Mouse (Mus musculus) mesoderm, embryonic 11.5 days (tissue): Measurements from ENCODE around the gene Otor.

Experiments used
- DNase-seq: peaks from one replicate; pipeline ENCODE4 v3.0.0-alpha.2; 2012; ENCODE audit warnings: low read depth, low spot score

The Otor gene

GRCm38 (mm10) chr2:143078198-143078851 is at the start of gene Otor:
Gene Otor (plus strand): TSS chr2:143078473.
- no peak for DNase-seq

- DNase-seq = no peak
Measured at GRCm38 (mm10) chr2:143031283-143031682, 47.0 kb upstream of the Otor start.

DNA sequence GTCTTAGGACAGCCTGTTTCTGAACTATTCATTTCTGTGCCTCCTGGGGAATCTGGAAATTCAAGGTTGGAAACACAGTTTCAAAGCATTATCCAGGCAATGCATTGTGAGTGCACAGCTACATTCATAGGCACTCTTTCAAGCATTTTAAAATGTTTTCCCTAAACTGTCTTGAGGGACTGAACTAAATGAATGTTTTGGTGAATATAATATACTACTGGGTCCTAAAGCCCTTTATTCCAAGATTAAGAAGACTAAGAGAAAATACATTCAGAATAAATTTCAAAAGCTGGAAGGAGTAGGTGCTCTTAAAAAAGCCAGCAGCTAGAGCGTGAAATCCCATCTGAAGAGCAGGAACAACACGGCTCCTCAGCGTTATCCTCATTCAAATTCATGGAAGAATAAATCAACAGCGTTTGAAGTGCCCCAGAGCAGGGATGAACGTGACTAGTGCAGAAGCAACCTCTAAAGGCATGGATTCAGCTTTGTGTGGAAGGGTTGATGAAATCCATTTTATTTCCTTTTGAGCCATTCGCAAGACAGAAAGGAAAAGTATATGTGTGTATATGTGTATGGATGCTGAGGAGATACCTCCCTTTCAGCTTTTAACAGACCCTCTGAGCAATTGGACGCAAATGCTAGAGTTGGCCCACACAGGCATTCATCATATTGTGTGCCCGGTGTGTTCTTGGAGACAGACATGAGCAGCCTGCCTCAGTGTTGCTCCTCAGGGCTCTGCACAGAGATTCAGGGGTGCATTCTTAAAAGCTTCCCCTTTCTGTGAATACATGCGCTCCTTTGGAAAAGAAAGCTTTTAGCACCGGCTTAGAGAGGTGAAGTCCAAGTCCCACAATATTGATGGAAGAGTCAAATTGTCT is 45.7 kb upstream of the Otor start:
- DNase-seq = peak; percentile 30

- DNase-seq = no peak
Measured at GRCm38 (mm10) chr2:143034350-143035085, 43.8 kb upstream of the Otor start.

DNA sequence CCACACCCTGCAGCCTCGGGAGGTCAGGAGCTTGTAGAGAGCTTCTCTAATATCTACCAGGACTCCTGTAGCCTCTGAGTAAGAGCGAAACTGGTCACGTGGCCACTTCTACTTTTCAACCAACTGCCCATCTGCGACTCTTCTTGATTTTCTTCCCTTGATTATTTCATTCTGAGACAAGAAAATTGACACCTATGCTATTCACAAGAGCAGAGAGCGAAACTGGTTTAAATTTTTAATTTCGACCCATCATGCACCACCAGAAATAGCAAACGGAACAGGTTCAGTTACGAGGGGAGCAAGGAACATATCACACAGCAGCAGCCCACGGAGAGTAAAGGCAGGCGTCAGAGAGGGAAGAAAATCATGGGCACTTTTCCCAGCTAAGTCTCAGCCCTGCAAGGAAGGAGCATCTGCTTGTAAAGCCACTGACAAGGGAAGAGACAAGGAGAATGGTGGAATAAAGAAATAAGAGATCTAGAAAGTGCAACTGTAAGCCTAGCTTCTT is 43.1 kb upstream of the Otor start:
- DNase-seq = no peak

GRCm38 (mm10) chr2:143041596-143041995 is 36.7 kb upstream of the Otor start:
- DNase-seq = no peak

DNA sequence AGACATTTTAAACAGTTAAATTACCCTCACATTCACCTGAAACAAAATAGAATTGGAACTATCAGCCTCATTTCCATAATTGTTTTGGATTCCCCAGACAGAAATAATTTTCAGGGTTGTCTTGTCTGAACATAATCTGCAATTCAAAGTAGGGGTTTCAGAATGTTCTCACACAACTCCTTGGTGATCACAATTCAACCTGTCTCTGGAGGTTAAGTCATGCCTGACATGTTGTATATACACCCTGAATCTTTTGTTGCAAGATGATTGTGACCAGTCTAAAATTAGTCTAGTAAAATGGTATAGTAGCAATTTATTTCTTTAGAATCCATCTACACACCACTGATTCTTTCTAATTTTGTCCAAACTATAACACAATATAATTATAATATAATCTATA is 23.0 kb upstream of the Otor start:
- DNase-seq = no peak

- no peak for DNase-seq
Measured at GRCm38 (mm10) chr2:143056736-143057135, 21.5 kb upstream of the Otor start.

DNA sequence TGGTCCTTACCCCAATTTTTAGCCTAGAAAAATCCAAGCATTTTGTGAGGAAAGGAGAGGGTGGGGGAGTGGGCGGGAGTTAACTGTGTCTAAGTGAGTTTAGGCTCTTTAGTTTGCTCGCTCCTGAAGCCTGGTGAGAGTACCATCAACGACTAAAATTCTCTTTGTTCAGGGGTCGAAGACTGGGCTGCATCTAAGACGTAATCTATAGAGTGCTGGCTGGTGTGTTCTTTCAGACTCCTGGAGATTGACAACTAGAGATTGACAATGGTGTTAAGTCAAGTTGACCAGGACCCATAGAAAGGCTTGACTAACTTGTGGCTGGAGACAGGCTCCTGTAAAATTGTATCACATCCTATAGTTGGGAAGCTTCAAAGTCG is 15.9 kb upstream of the Otor start:
- DNase-seq = no peak

DNA sequence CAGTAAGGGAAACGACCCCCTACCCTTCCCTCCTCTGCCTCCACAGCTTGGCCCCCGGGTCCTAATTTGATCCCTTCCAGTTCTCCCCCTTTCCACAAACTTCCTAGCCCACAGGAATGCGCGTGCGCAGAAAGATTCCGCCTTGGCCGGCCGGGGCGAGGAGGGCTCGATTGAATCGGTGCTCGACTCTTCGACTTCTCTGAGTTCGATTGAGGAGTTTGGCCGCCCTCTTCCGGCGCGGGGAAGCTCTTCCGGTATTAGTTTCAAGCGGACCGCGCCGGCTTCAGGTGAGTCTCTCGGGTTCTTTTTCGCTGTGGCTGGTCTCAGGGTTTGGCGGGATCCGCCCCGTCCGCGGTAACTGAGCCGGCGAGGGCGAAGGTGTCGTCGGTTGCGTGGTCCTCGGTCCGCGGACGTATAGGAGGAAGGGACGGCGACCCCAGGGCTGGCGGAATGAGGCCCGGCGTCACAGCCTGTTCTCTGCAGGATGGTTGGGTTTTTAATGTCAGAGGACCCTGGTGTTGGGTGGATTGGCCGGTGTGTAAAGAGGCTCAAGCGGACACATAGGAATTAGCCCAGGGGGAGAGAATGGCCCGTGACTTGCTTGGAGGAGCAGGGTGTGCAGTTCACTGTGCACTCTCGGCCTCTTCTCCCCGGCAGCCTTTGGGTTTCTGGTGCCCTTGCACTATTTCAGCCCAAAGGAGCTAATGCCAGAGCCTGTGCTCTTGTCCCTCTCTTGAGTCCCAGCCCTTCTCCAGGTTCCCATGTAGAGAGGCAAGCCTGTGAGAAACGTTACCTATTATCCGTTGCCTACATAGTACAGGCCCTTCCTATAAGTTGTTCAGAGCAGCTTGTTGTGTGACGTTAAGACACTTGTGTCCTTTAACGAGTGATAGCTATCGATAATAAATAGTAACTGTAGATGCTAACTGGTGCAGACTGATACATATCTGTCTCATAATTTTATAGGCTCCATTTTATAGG is 15.2 kb upstream of the Otor start, which contains the start of gene Snrpb2:
Gene Snrpb2 (plus strand): TSS at position 228 of the 981 bp plus-strand sequence.
- DNase-seq = peak; percentile 95

DNA sequence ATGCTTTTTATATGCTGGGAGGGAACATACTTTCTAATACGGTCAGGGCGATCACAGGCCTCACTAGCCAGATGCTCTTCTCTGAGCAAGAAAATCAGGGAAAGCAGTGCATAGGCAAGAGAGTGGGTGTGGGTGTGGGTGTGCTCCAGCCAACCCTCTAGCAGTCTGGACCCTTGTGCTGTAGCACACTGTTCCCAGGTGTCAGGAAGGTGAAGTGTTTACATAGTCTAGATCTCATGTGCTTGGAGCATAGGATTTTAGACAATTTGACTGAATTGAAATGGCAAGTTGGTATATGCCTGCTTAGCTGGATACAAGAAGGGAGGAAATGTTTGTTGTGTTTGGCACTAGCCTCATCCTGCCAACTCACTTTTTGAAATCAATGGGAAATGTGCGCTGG is 12.4 kb upstream of the Otor start:
- no peak for DNase-seq

DNA sequence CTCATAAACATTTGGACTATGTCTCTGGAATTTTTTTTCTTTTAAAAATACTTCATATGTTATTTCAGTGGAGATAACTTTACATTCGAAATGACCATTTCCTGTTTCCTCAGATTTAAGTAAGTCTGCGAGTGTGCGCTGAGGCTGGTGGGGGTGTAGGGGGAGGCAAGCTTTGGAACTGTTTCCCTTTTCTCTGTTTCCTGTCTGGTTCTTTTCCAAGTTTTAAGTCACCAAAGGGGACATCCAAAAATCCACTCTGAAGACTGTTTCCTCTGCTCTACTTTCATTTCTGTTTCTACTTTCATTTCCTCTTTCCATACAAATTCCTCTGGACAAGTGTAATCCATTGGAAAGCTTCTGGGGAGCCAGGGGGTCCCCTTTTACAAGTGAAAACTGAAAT is 3.4 kb downstream of the Otor start:
- no peak for DNase-seq

GRCm38 (mm10) chr2:143084852-143085397 is 6.7 kb downstream of the Otor start:
- DNase-seq = no peak

DNA sequence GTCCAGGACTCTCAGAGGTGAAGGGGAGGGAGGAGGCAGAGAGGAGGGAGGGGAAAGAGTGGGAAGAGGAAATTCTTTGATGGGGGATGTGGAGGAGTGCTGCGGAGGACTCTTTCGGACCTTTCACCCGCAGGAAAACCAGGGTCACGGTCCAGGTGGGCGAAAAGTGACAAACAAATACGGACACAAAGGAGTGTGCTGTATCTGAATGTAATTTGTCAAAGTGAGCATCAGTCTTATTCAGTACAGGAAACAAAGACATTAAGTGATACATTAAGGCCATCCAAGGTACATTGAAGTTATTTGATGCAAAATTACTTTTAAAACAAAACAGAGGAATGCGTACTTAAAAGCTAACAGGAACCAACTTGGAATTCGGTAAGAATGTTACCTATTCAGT is 11.6 kb downstream of the Otor start:
- no peak for DNase-seq

GRCm38 (mm10) chr2:143093726-143094125 is 15.5 kb downstream of the Otor start:
- peak; percentile 75 for DNase-seq

GRCm38 (mm10) chr2:143094761-143095160 is 16.5 kb downstream of the Otor start:
- DNase-seq = no peak

GRCm38 (mm10) chr2:143097170-143097569 is 18.9 kb downstream of the Otor start:
- DNase-seq = no peak

DNA sequence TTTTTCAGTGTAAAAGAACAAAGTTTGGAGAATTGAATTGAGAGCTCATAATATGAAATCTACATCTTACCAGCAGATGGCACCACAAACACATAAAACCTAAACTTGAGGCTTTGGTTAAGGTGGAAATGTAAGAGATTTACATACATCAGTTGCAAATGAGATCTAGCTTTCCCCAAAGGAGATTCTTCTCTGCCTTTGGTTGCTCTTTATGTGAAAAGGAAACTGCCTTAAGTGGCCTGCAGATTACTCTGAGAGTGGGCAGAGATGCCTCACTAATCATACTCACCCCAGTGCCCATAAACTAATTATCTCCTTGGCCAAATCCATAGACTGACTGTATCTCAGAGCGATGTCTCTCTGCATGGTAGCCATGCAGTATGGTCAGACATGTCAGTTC is 35.6 kb downstream of the Otor start:
- peak; percentile 62 for DNase-seq

DNA sequence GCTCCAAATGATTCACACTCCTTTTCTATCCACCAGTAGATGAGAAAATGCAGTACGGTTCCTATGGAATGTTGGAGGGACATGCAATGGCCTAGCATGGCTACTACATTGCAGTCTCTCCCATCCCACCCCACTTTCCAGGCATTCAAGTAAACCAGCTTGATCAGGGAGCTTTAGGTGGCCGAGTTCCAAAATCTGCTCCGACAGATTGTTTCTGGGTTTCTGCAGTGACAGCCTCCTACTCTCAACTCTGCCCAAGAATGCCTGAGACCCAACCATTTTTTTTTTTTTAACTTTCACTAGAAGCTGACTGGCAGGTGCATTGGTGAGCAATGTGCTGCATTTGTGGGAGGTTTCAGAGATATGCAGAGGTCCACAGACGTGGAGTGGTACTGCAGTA is 36.4 kb downstream of the Otor start:
- no peak for DNase-seq

- DNase-seq = no peak
Measured at GRCm38 (mm10) chr2:143117453-143117852, 39.2 kb downstream of the Otor start.

GRCm38 (mm10) chr2:143118221-143118620 is 39.9 kb downstream of the Otor start:
- no peak for DNase-seq
